Mouse (Mus musculus) embryonic stem cell, embryonic (primary cell): ENCODE measurements around the gene Atoh8.

Source experiments
- CTCF ChIA-PET, 4 experiments: fragments of 300-600 bp in 2 of 4; fragments of 350-600 bp in 2 of 4; sonication (Branson Sonifier 250); formaldehyde crosslinking; loops; one replicate each; lab custom pipeline; 2022; ENCODE audit warnings: inconsistent platforms in 2 of 4; lab: Charles Lee
- POLR2A ChIA-PET, 4 experiments: fragments of 300-600 bp in 2 of 4; fragments of 350-600 bp in 2 of 4; sonication (Branson Sonifier 250); formaldehyde crosslinking; loops; one replicate each; lab custom pipeline; 2022; ENCODE audit warnings: antibody characterized with exemption in 4 of 4, inconsistent platforms in 1 of 4; lab: Charles Lee

Gene Atoh8

DNA sequence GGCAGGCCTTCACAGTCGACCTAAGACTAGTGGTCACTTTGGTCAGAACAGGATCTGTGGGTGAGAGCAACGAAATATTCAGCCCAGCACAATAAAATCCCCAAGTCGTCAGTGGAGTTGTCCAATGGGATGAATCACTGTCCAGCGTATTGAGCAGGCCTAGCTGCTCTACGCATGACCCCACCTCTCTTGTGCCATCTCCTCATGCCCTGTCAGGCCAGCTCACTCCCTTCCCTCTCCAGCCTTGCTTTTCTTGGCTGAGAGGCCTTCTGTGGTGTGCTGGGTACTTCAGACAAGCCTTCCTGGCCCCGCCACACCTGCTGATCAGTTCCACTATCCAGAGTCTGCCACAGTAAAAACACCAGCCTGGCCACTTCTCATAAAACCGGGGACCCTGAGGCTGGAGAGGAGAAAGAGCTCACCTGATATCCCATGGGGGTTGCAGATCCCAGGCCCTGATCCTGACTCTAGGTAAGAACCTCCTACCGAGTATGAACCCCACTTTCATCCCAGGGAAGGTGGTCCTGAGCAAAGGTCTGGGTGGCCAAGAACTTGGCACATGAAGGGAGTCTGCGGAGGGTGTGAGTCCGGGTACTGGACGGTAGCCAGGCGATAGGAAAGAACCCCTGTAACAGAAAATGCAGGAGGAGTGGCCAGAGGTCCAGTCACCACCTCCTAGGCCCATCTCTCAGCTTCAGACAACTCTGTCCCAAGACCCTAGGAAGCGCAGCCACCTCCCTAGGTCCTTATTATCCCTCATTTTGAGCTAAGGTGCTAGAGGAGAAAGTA, 7.3 kb upstream of the Atoh8 start:
- CTCF ChIA-PET: interaction anchor here (0.5 to 1.2 kb wide), 7 partner anchors 19 to 659 kb away, joined by 3 to 17 read pairs (median 3); no protein-coding TSS in a partner anchor
- POLR2A ChIA-PET: interaction anchor here in 2 of 4 experiments (0.9 to 1.5 kb wide), 3 partner anchors 9 to 26 kb away, joined by 3 to 4 read pairs (median 3); no protein-coding TSS in a partner anchor

DNA sequence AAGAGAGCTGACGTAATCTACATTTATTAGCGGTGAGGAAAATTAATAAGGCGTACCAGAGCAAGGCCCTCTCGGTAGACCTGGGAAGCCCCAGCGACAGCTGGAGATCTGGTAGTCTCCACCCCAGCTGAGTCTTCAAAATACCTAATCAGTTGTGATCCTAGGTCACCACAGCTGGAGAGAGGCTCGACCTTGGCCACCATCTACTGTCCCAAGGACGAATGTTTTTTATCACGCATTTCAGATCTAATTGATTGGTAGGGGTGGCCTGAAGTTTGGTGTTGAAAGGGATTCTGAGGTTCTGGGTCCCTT, 6.4 kb upstream of the Atoh8 start:
- ChIA-PET CTCF (interaction anchor here in 2 of 4 experiments (0.6 to 1.2 kb wide), 3 partner anchors 19 to 1065 kb away, joined by 3 read pairs; no protein-coding TSS in a partner anchor), POLR2A (no interaction called here)

DNA sequence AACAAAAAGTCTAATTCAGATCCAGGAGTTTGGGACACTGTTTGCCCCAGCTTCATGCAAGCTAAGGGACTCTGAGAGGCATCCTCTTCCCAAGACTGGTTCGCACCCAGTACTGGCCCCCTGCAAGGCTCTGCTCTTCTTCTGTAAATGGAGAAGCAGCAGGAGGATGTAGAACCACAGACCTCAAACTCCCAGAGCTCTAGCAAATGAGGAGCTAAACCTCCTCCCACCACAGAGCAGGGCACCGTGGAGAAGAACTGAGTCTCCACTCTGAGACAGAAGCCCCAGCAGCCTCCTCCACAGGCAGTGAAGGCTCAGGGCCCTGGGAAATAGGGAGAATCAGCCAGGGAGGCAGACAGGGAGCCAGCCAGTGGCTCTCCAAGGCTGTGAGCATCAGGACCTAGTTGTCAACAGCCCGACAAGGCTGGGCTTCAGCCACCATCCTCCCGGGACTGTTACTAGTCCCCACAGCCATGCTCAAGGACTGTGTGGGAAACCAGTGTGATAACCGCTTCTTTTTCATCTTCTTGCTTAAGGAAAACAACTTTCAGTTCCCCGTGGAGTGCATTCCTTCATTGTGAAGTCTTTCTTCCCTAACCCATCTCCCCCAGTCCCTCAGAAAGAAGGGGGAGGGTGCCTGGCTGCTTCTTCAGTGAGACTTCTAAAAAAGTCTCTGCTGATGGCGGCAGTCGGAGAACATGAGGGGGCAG, 5.9 kb upstream of the Atoh8 start:
- ChIA-PET POLR2A (interaction anchor here in 1 of 4 experiments (0.6 to 0.9 kb wide), 2 partner anchors 19 to 36 kb away, joined by 3 read pairs; no protein-coding TSS in a partner anchor), CTCF (interaction anchor here in 1 of 4 experiments (0.6 to 1.0 kb wide), 2 partner anchors 20 to 1065 kb away, joined by 3 read pairs; no protein-coding TSS in a partner anchor)

DNA sequence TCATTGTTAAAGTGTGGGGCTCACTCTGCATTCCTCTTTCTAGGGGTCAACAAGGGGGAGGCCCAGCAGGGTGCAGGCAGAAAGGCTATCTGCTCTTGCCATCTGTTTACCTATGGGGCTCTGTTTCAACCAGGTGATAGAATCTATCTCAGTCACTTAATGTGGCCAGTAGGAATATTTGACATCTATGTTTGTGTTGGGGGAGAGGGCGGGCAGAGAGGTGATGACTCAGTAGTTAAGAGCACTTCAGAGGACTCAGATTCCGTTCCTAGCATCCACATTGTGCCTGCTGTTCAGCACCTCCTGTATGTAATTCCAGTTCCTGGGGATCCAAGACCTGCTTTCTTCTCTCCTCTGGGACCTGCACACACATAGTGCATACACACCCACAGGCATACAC, 4.7 kb upstream of the Atoh8 start:
- POLR2A ChIA-PET: interaction anchor here in 1 of 4 experiments (0.7 kb wide), 1 partner anchor 51 kb away, joined by 3 read pairs; no protein-coding TSS in a partner anchor
- CTCF ChIA-PET: interaction anchor here in 1 of 4 experiments (0.6 kb wide), 1 partner anchor 21 kb away, joined by 3 read pairs; no protein-coding TSS in a partner anchor

- ChIA-PET POLR2A (interaction anchor here in 3 of 4 experiments (0.8 to 3.2 kb wide), 8 partner anchors 13 to 153 kb away, joined by 3 to 28 read pairs (median 3); partner anchors contain the start of gene Vamp8 (in 1 of the 3)), CTCF (interaction anchor here (0.6 to 4.0 kb wide), 44 partner anchors 8 to 1112 kb away, joined by 3 to 33 read pairs (median 4); partner anchors contain the start of gene Chmp3 (in 1 of the 4))
These were observed 1.7 kb upstream of the Atoh8 start for GRCm38 (mm10) chr6:72237035-72237434.

GRCm38 (mm10) chr6:72235807-72236407, 530 bp upstream of the Atoh8 start:
- CTCF ChIA-PET: interaction anchor here (0.6 to 4.0 kb wide), 20 partner anchors 10 to 692 kb away, joined by 3 to 33 read pairs (median 5); partner anchors contain the start of gene Chmp3 (in 1 of the 4)
- POLR2A ChIA-PET: interaction anchor here in 3 of 4 experiments (0.9 to 3.2 kb wide), 11 partner anchors 12 to 178 kb away, joined by 3 to 28 read pairs (median 3); partner anchors contain the start of gene Vamp8 (in 1 of the 3)

DNA sequence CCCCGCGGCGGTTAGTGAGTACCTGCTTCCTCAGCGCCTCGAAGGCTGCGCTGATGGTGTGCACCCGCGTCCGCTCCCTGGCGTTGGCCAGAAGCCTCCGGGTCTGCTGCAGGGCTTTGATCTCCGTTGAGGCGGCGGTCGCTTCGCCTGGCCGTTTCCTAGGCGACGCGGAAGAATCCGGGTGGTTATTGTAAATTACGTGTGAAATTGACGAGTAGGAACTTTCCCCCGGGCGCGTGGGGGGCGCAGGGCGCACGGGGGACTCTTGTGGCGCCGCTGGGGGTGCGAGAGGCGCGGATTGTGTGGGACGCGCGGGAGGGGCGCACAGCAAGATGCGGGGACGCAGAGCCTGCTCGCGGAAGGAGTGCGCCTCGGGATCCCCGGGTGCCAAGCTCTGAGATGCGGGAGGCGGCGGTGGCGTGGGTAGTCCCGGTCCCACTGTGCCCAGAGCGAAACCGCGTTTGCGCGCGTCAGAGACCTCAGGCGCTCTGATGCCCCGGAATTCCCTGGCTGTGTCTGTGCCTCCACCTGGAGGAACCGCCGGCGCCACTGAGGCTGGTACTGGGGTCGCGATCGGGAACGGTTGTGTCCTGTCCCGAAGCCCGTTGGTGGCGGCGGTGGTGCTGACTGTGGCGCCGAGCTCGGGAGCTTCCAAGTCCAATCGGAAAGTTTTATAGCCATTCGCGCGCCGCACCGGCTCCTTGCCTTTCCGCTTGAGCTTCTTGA, 842 bp downstream of the Atoh8 start:
- CTCF ChIA-PET: interaction anchor here in 3 of 4 experiments (0.6 to 4.0 kb wide), 9 partner anchors 18 to 167 kb away, joined by 4 to 33 read pairs (median 5); no protein-coding TSS in a partner anchor
- POLR2A ChIA-PET: interaction anchor here in 3 of 4 experiments (0.6 to 3.2 kb wide), 13 partner anchors 8 to 254 kb away, joined by 3 to 28 read pairs (median 3); partner anchors contain the start of gene Mat2a (in 1 of the 3)

- POLR2A ChIA-PET: interaction anchor here in 2 of 4 experiments (0.6 to 1.6 kb wide), 13 partner anchors 9 to 625 kb away, joined by 3 to 12 read pairs (median 4); partner anchors contain the start of gene Ggcx (in 1 of the 2)
- CTCF ChIA-PET: interaction anchor here in 2 of 4 experiments (1.3 to 4.0 kb wide), 3 partner anchors 27 to 168 kb away, joined by 4 to 33 read pairs (median 11); no protein-coding TSS in a partner anchor
These were observed 1.4 kb downstream of the Atoh8 start for GRCm38 (mm10) chr6:72233950-72234349.

- ChIA-PET CTCF (interaction anchor here in 1 of 4 experiments (0.6 kb wide), 1 partner anchor 8 kb away, joined by 5 read pairs; no protein-coding TSS in a partner anchor), POLR2A (interaction anchor here in 2 of 4 experiments (0.7 to 1.5 kb wide), 5 partner anchors 9 to 219 kb away, joined by 3 to 12 read pairs (median 3); no protein-coding TSS in a partner anchor)
These were observed 2.5 kb downstream of the Atoh8 start for GRCm38 (mm10) chr6:72232870-72233269.

- ChIA-PET POLR2A (interaction anchor here in 1 of 4 experiments (0.7 to 1.7 kb wide), 2 partner anchors 9 to 42 kb away, joined by 3 to 5 read pairs; no protein-coding TSS in a partner anchor), CTCF (interaction anchor here in 2 of 4 experiments (0.7 to 1.2 kb wide), 3 partner anchors 29 to 44 kb away, joined by 3 to 4 read pairs (median 4); no protein-coding TSS in a partner anchor)
These were observed 3.0 kb downstream of the Atoh8 start for GRCm38 (mm10) chr6:72232411-72232810.

DNA sequence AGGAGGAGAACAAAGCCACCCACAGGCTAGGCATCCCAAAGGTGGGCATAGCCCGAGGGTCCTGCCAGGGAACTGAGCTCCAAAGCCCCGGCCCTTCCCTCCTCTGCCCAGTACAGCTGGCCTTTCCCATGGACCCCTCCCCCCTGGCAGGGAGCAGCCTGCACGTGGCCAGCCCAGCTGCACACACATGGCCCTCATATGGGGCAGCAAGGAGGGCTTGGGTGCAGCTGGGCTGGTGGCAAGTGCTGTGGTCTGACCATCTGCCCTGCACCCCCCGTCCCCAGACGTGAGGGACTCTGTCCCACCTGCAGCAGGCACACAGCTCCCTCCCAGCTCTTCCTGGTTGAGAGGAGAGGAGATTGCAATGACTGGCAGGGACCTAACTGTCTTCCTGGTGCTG, 4.5 kb downstream of the Atoh8 start:
- CTCF ChIA-PET: no interaction called here
- POLR2A ChIA-PET: interaction anchor here in 1 of 4 experiments (1.7 kb wide), 1 partner anchor 8 kb away, joined by 5 read pairs; no protein-coding TSS in a partner anchor

- ChIA-PET CTCF (interaction anchor here in 2 of 4 experiments (1.4 to 2.2 kb wide), 2 partner anchors 9 to 10 kb away, joined by 3 to 11 read pairs; no protein-coding TSS in a partner anchor), POLR2A (interaction anchor here in 1 of 4 experiments (0.9 to 1.3 kb wide), 2 partner anchors 11 to 17 kb away, joined by 3 read pairs; no protein-coding TSS in a partner anchor)
These were observed 7.6 kb downstream of the Atoh8 start for GRCm38 (mm10) chr6:72227665-72228265.

GRCm38 (mm10) chr6:72227011-72227410, 8.4 kb downstream of the Atoh8 start:
- ChIA-PET CTCF (interaction anchor here in 3 of 4 experiments (0.6 to 2.2 kb wide), 3 partner anchors 10 to 25 kb away, joined by 3 to 11 read pairs (median 3); no protein-coding TSS in a partner anchor), POLR2A (interaction anchor here in 2 of 4 experiments (0.6 to 6.8 kb wide), 4 partner anchors 9 to 40 kb away, joined by 3 to 28 read pairs (median 3); partner anchors contain the start of gene Atoh8 (in 1 of the 2))

DNA sequence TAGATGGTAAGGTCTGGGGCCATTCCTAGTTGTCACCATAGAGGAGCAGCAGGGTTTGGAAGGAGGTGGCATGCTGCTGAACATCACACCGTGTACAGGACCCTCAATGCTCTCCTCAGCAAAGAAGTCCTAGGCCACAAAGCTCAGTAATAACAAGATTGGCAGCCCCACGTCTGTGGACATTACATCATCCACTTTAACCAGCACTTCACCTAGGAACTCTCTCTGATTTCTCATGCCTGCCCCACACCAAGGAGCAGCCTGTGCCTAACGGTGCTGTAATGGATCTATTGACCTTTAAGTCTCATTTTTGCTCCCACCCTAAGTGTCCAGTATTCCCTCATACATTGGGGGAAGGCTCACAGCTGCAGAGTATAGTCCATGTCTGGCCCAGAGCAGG, 9.7 kb downstream of the Atoh8 start:
- ChIA-PET CTCF (interaction anchor here in 1 of 4 experiments (1.2 kb wide), 1 partner anchor 11 kb away, joined by 3 read pairs; no protein-coding TSS in a partner anchor), POLR2A (interaction anchor here in 1 of 4 experiments (1.2 to 6.8 kb wide), 2 partner anchors 10 to 35 kb away, joined by 4 to 28 read pairs; partner anchors contain the start of gene Atoh8)

- CTCF ChIA-PET: interaction anchor here in 3 of 4 experiments (0.5 to 1.6 kb wide), 8 partner anchors 13 to 1343 kb away, joined by 3 to 8 read pairs (median 4); no protein-coding TSS in a partner anchor
These were observed 11.5 kb downstream of the Atoh8 start for GRCm38 (mm10) chr6:72223892-72224291.

More at GRCm38 (mm10) chr6:72223892-72224291, 11.5 kb downstream of the Atoh8 start:
- POLR2A ChIA-PET: interaction anchor here in 3 of 4 experiments (0.7 to 6.8 kb wide), 8 partner anchors 8 to 298 kb away, joined by 3 to 28 read pairs (median 5); partner anchors contain the start of gene Atoh8 (in 2 of the 3)
